Mouse (Mus musculus): ENCODE data around the gene Gm10309. TPM values are rescaled to one million over a fixed set of nuclear protein-coding genes. Genes with fewer than 3 reads are reported as not detected.

Gm10309 gene
- total RNA-seq, 2 experiments from 2014 or later = not detected

GRCm38 (mm10) chr17:86453673-86454350 lies 51.2 kb downstream of the Gm10309 start:
- ATAC-seq (replicated peaks; ENCODE audit: low FRiP score, low TSS enrichment, poor library complexity, severe bottlenecking) = no peak

GRCm38 (mm10) chr17:86452934-86453333 lies 52.1 kb downstream of the Gm10309 start:
- no peak for ATAC-seq (replicated peaks; ENCODE audit: low FRiP score, low TSS enrichment, poor library complexity, severe bottlenecking)

Other genes with a start within 250 kb of the Gm10309 start
- gene Epas1, start 248.5 kb upstream of the Gm10309 start, total RNA-seq (2014; fragmentation: Nextera tagmentation) = not detected in 2 replicates
- gene Epas1, start 248.5 kb upstream of the Gm10309 start, total RNA-seq (2017) = not detected in 2 replicates